Mouse (Mus musculus): ENCODE measurements around the gene Opcml.

- TF ChIP-seq POLR2A (IDR thresholded peaks at IDR 0.05; ENCODE audit: borderline replicate concordance, low read depth, low read length): no peak
- no peak for TF ChIP-seq CTCF (IDR thresholded peaks at IDR 0.05; ENCODE audit: low read depth, low read length)
Observed at GRCm38 (mm10) chr9:28262021-28262420, 471.4 kb downstream of the Opcml start.

Data from bone marrow macrophage, adult 2 months (primary cell).